Mouse (Mus musculus) olfactory bulb, adult 2 months (tissue): ENCODE data around the gene Casz1. TPM values are rescaled to one million over a fixed set of nuclear protein-coding genes. Genes with fewer than 3 reads are reported as not detected.
A peak's percentile ranks its signal among the peaks of the same experiment; 100 is the strongest.

ENCODE experiments used
- H3K27ac ChIP-seq: fragments of 200-500 bp; 2 replicates; pipeline ENCODE4 v1.5.1; 2012; ENCODE audit warnings: low read depth, low read length; ENCODE audit not compliant: insufficient read depth
- H3K4me1 ChIP-seq: fragments of 200-500 bp; 2 replicates; pipeline ENCODE4 v1.6.1; 2012; ENCODE audit warnings: low read length; ENCODE audit not compliant: control insufficient read depth, insufficient read depth
- H3K4me3 ChIP-seq: fragments of 200-500 bp; 2 replicates; pipeline ENCODE4 v1.5.1; 2012; ENCODE audit warnings: mild to moderate bottlenecking, low read depth, low read length, moderate library complexity; ENCODE audit not compliant: insufficient read depth
- CTCF ChIP-seq: fragments of 200-500 bp; IDR thresholded peaks from 2 replicates; pipeline ENCODE4 v1.5.1; 2012; ENCODE audit warnings: low read depth, mild to moderate bottlenecking, low read length, moderate library complexity; ENCODE audit not compliant: insufficient read depth
- POLR2A ChIP-seq: fragments of 200-500 bp; IDR thresholded peaks from 2 replicates; pipeline ENCODE4 v1.6.1; 2012; ENCODE audit warnings: mild to moderate bottlenecking, low read depth, low read length, moderate library complexity; ENCODE audit not compliant: insufficient read depth
- WGBS: fragments of 180-500 bp; shearing (Covaris S2); methylation state at CpG from one replicate; pipeline ENCODE4 v1.1.7; 2018; 5-methylcytosine and 5-hydroxymethylcytosine counted together
- polyA plus RNA-seq: library from polyadenylated mRNA; stranded (reverse); fragments of >200 nt; gene quantifications from 2 replicates; pipeline ENCODE4 v1.2.4, GENCODE M21; 2012; ENCODE audit warnings: low replicate concordance; ENCODE audit not compliant: missing spikeins, insufficient read depth, insufficient read length

The Casz1 gene
- polyA plus RNA-seq, 1 experiment: not detected

DNA sequence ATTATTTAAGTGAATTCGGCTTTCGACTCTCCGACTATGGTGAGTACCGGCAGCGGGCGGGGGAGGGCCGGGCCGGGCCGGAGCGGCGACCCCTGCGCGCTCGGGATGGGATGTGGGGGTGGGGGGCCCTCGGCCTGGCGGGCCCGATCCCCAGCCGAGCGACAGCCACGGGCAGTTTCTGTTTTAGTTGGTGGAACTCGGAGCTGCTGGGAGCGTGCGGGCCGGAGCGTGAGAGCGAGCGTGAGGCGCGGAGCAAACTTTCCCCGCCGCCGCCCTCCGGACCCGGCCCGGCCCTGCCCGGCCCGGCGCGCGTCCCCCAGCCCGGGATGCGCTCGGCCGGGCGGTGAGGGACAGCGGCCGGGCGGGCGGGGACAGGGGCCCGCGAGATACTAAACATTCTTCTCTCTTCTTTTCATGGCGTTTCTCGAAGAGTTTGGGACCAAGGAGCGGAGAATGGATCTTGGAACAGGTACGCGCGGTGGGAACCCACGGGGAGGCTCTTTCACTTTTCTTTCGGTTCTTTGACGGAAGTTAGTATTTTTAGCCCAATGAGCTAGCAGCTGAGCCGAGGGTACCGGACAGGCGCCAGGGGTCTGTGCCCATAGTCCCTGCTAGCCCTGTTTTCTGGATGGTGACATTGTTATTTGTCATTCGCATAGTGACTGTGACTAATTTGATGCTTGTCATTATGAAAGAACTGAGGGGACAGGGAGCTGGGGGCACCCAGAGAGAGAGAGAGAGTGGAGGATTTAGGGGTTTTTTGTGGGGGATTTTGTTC is 97.2 kb downstream of the Casz1 start:
- TF ChIP-seq POLR2A (no peak), CTCF (no peak)
- Histone ChIP-seq H3K4me3 (peak overlapping the region; percentile 58), H3K27ac (no peak overlapping the region), H3K4me1 (peaks cover 10% of the 10 kb centered on the region)
- WGBS: 3% methylated on average over 64 of the region's 64 CpGs

DNA sequence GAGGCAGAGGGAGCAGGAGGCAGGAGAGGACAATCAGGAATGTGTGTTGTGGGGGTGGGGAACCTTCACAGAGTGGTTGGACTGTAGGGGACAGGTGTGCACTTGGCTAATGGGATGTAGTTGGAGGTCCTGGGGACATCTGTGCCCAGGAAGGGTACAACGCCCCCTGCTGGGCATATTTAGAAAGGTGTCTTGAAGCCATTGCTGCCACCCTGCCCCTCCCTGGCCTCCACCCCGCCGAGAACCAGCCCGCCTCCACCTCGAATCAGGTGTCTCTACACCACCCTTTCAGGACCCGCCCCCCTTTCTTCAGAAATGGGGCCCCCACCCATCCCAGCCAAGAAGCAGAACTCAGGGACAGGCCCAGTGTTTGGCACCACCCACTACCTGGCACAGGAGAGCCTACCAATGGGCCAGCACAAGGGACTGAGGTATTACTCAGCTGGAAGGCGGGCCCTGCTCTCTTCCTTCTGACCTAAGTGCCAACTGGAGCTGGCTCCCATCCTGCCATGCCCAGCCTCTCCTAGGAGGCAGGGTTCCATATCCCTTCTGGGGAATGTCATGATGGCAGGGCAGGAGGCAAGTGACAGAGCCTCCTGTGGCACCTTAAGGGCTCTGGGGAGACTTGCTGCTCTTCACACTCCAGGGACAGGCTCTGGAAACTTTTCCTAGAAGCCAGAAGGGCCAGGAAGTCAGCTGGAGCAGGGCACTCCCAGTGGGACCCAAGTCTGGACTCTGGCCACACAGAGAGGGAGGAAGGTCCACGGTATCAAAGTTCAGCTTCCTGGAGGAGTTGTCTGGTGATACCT is 98.9 kb downstream of the Casz1 start:
- peaks cover 10% of the 10 kb centered on the region for H3K4me1 ChIP-seq
- WGBS: 41% methylated on average over 8 of the region's 8 CpGs
- H3K4me3 ChIP-seq: no peak overlapping the region
- TF ChIP-seq POLR2A: no peak
- TF ChIP-seq CTCF: no peak
- H3K27ac ChIP-seq: no peak overlapping the region

DNA sequence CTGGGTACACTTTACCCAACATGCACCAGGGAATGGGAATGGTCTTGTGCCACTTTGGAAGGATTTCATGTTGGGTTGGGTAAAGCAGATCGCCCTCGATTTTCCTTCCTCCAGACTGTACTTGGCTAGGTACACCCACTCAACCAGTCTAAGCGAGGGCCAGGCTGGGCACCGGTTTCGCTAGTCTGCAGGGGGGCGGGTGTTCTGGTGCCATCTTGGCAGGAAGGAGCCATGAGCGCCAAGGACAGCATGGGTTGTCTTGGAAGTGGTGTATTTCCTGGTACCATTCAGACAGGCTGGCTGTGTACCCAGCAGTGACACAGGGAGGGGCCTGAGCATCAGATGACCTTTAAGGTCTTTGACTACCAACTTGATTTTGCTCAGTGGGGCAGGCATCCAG is 101.1 kb downstream of the Casz1 start:
- H3K4me1 ChIP-seq: peaks cover 12% of the 10 kb centered on the region
- WGBS: 87% methylated on average over 7 of the region's 7 CpGs
- no peak overlapping the region for H3K4me3 ChIP-seq
- H3K27ac ChIP-seq: no peak overlapping the region
- no peak for TF ChIP-seq CTCF
- TF ChIP-seq POLR2A: no peak

DNA sequence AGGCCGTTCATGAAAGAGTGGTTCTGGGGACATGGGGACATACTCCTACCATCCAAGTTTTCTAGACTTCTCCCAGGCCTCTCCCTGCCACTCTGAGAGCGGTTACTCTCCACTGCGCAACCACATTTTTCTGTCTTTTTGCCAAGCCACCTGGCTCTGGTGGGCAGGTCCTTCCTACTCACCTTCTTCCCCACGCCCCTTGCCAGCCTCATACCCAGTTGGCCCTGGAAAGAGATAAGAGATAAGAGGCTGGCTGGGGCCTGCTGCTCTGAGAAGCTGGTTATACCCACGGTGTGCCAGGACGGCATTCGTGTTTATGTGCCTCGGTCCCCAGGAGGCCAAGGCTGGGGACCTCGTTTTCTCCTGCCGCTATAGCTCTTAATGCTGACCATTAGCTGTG is 102.6 kb downstream of the Casz1 start:
- peaks cover 6% of the 10 kb centered on the region for H3K4me1 ChIP-seq
- 96% methylated on average over 10 of the region's 10 CpGs for WGBS
- no peak for TF ChIP-seq CTCF
- TF ChIP-seq POLR2A: no peak
- H3K4me3 ChIP-seq: no peak overlapping the region
- no peak overlapping the region for H3K27ac ChIP-seq

DNA sequence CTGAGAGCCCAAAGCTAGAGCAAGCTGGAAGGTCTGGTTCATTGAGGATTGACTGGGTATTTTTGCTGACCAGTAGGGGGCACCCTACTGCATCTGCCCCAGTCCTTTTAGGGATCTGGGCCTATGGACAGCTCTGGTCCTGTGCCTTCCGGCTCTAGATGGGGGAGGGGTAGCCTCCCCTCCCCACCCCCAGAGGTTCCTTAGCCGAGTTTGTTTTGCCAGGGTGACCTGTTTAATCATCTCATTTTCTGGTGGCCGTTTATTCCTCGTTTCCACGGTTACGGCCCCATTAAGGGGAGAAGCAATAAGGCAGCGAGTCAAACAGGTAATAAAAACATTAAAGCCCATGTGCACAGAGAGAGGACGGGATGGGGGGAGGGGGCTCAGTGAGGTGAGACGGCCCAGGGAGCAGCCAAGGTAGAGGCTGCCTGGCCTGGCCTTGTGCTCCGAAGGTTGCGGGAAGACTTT is 104.0 kb downstream of the Casz1 start:
- Histone ChIP-seq H3K27ac (no peak overlapping the region), H3K4me3 (no peak overlapping the region), H3K4me1 (peaks cover 6% of the 10 kb centered on the region)
- TF ChIP-seq POLR2A (no peak), CTCF (no peak)
- WGBS: 80% methylated on average over 11 of the region's 11 CpGs

DNA sequence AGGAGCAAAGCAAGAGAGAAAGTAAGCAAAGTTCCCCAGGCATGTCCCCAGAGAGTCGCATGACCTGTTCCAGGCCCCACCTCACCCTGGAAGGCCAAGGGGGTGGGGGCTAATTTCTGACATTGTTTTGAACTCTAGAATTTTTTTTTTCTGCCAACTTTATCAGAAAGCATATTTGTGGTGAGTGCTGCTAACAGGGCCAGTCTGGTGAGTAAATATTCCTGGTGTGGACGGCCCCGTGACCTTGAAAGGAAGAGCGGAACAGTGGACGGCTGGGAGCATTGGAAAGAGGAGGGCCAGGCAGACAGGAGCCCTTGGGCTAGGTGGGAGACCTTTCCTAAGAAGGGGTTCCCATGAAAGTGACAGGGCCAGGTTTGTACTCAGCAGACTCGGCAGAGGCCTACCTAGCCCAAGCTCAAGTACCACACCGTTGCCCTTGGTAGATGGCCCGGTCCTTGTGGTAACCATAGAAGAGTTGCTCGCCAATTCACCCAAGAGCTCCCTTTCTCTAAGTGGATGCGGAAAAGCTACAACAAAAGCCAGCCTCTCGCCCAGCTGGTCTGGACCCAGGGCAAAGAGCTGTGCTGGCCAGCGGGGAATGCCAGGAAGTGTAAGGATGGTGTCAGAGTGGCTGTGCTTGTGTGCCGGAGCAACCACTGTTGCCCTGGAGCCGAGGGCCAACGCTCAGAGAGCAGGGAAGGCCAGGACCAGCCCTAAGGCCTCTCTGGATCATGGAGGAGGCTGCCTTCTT is 104.7 kb downstream of the Casz1 start:
- H3K4me3 ChIP-seq: no peak overlapping the region
- no peak overlapping the region for H3K27ac ChIP-seq
- TF ChIP-seq POLR2A (no peak), CTCF (no peak)
- H3K4me1 ChIP-seq: peaks cover 6% of the 10 kb centered on the region
- 87% methylated on average over 15 of the region's 15 CpGs for WGBS

DNA sequence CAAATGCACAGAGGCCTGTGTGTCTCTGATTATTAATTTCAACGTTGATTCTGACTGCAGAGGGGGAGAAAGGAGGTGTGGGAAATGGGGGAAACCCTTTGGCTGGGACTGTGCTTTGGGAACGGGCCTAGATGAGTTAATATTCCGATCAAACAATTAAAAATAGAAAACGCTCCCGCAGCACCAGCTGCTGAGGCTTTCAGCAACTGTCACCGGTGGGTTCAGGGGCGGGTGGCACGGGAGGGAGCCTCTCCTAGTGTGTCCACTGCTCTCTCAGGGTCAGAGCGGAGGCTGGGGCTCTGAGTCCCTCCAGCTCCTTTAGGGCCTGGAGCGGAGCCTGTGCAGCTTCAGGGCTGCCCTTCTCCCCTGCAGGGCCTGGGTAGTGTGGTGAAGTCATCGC is 105.3 kb downstream of the Casz1 start:
- Histone ChIP-seq H3K27ac (no peak overlapping the region), H3K4me3 (no peak overlapping the region), H3K4me1 (peaks cover 6% of the 10 kb centered on the region)
- TF ChIP-seq CTCF: no peak
- no peak for TF ChIP-seq POLR2A
- 71% methylated on average over 11 of the region's 11 CpGs for WGBS

DNA sequence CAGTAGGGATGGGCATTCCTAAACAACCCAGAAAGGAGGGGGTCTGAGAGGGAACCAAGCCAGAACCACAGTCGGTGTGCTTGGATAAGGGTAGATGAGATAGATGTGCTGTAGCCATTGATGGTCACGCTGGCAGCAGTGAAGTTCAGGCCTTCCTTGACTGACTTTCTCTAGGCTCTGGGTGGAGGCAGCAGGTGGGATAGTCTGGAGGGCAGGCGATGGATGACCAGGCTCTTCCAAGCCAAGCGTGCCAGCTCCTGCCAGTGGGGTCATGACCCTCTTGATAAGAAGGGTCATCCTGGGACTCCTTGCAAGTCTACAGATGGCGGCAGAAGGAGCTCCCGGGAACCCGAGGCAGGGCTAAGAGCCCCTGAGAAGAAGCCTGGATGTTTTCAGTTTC is 107.9 kb downstream of the Casz1 start:
- no peak overlapping the region for H3K27ac ChIP-seq
- peaks cover 6% of the 10 kb centered on the region for H3K4me1 ChIP-seq
- no peak for TF ChIP-seq CTCF
- TF ChIP-seq POLR2A: no peak
- H3K4me3 ChIP-seq: no peak overlapping the region
- 93% methylated on average over 7 of the region's 7 CpGs for WGBS
